Mouse (Mus musculus) spleen, adult 2 months (tissue): ENCODE results near the gene Nceh1.

Experiments
- CTCF ChIP-seq: fragments of 200-500 bp; IDR thresholded peaks from 2 replicates; pipeline ENCODE4 v1.5.1; 2011; ENCODE audit warnings: mild to moderate bottlenecking, inconsistent platforms; ENCODE audit not compliant: insufficient read depth, insufficient read length, insufficient replicate concordance; ENCODE audit errors: extremely low read depth
- POLR2A ChIP-seq: fragments of 200-500 bp; IDR thresholded peaks from 2 replicates; pipeline ENCODE4 v1.6.1; 2011; ENCODE audit warnings: low read depth, low read length, inconsistent platforms

- TF ChIP-seq CTCF: no peak
- no peak for TF ChIP-seq POLR2A
These were observed 8.1 kb downstream of the Nceh1 start for GRCm38 (mm10) chr3:27190865-27191264.
